ENCODE assay signal across 7 mouse cellular contexts in genomic region chr15:79270317-79271123, GRCm38 (mm10). TPM values are rescaled to one million over a fixed set of nuclear protein-coding genes. Genes with fewer than 3 reads are reported as not detected.
DNase-seq lines count a peak whose midpoint lies in the region; ATAC-seq and TF ChIP-seq lines count a peak whose summit lies in the region.

No protein-coding gene starts in this region.

- H3K36me3 ChIP-seq in E14TG2a.4 (ENCODE audit: insufficient read depth, low read length), result no peaks in the 10 kb centered on the region
- H3K36me3 ChIP-seq in forebrain, embryonic 11.5 days (ENCODE audit: control insufficient read depth, insufficient read depth, low read length), result no peaks in the 10 kb centered on the region
- no peaks in the 10 kb centered on the region for H3K36me3 ChIP-seq in macrophage (ENCODE audit: inconsistent target)

- TF ChIP-seq CTCF in E14TG2a.4 (conservative IDR thresholded peaks at IDR 0.05; ENCODE audit: low read length), result no peak

- H3K9me3 ChIP-seq in E14TG2a.4 (ENCODE audit: low read length), result no peaks in the 10 kb centered on the region
- no peaks in the 10 kb centered on the region for H3K9me3 ChIP-seq in forebrain, embryonic 11.5 days (ENCODE audit: control insufficient read depth, low read length)

- peaks cover 58% of the 10 kb centered on the region for H3K27me3 ChIP-seq in E14TG2a.4 (ENCODE audit: insufficient read depth, low read length)
- no peaks in the 10 kb centered on the region; the same call in 1 of the 2 replicates for H3K27me3 ChIP-seq in forebrain, embryonic 11.5 days (ENCODE audit: control insufficient read depth, insufficient read depth, low read length)

- peak overlapping the region; percentile 61 for H3K9ac ChIP-seq in forebrain, embryonic 11.5 days (ENCODE audit: low read length)

- H3K27ac ChIP-seq in forebrain, embryonic 11.5 days (ENCODE audit: low read depth, low read length), result no peak overlapping the region
- H3K27ac ChIP-seq in macrophage, result no peak overlapping the region

- intact Hi-C loops in heart, postnatal 10 days (cut with DNase I), result loop anchor here (5.0 kb wide), 1 partner anchor 77 kb away; the partner anchor contains the start of gene Maff

- no peaks in the 10 kb centered on the region for H3K79me2 ChIP-seq in macrophage (ENCODE audit: inconsistent target)

- peak overlapping the region; percentile 92 for H3K4me2 ChIP-seq in forebrain, embryonic 11.5 days (ENCODE audit: low read depth, low read length, severe bottlenecking)

- WGBS in forebrain, embryonic 11.5 days, result under 1% methylated on average over 33 of the region's 33 CpGs
- WGBS in macrophage (ENCODE audit: missing documents), result 3% methylated on average over 33 of the region's 33 CpGs

- H3K4me1 ChIP-seq in E14TG2a.4 (replicated peaks; ENCODE audit: low read depth, low read length), result peaks cover 27% of the 10 kb centered on the region
- H3K4me1 ChIP-seq in forebrain, embryonic 11.5 days (replicated peaks; ENCODE audit: control insufficient read depth, insufficient read depth, low read length), result 0 out of 2 replicates have a peak, but pooled peaks cover 4% of the 10 kb centered on the region

- H3K4me3 ChIP-seq in E14TG2a.4 (replicated peaks; ENCODE audit: low read length), result peak overlapping the region; percentile 68
- peak overlapping the region; percentile 33 for H3K4me3 ChIP-seq in forebrain, embryonic 11.5 days (ENCODE audit: low read depth, low read length)
- H3K4me3 ChIP-seq in macrophage (ENCODE audit: inconsistent target), result peak overlapping the region; percentile 9; the same call in 1 of the 2 replicates

- DNase-seq in forebrain, embryonic 11.5 days (ENCODE audit: low spot score), result peak; percentile 85
- DNase-seq in heart, postnatal 10 days, result peak; percentile 77 to 83
- DNase-seq in kidney, postnatal 4 days, result peak; percentile 83 to 87
- DNase-seq in right cerebral cortex, postnatal 4 days, result peak; percentile 59

- ATAC-seq in activated CD4-positive, CD25-positive, alpha-beta regulatory T cell, adult 4 months, result peak; percentile 92
- ATAC-seq in forebrain, embryonic 11.5 days (replicated peaks; ENCODE audit: low FRiP score), result peak; percentile 80

RNA-seq across cellular contexts. Expression of gene Baiap2l2, which starts 14.8 kb away (rescaled TPM):
- under 1 TPM in 1 of 2 experiments, not detected in 1; 0.66 TPM for polyA plus RNA-seq in activated CD4-positive, CD25-positive, alpha-beta regulatory T cell, adult 4 months (2017; shearing (Covaris generic))
- polyA plus RNA-seq in forebrain, embryonic 11.5 days (2014; fragmentation: Nextera tagmentation; extraction: Ambion mirVana), result 1.3 and 4.2 TPM in 2 replicates
- under 1 TPM in 1 of 2 experiments, not detected in 1; 0.62 TPM for total RNA-seq in heart, postnatal 10 days (2021)
- total RNA-seq in macrophage (2018; cell fraction: chromatin; rRNA removed), result not detected
- under 1 TPM in 1 of 26 experiments, not detected in 25; 0.14 TPM for total RNA-seq in macrophage (2018; cell fraction: cytosol; rRNA removed)
- not detected for total RNA-seq in macrophage (2018; cell fraction: nucleus; rRNA removed)
- not detected in 3 replicates for polyA plus RNA-seq in macrophage (2018)

RNA-seq across cellular contexts. Expression of gene Slc16a8, which starts 16.0 kb away (rescaled TPM):
- polyA plus RNA-seq in activated CD4-positive, CD25-positive, alpha-beta regulatory T cell, adult 4 months (2017; shearing (Covaris generic)), result not detected
- 0.16 TPM in 1 of 2 replicates, not detected in the other for polyA plus RNA-seq in forebrain, embryonic 11.5 days (2014; fragmentation: Nextera tagmentation; extraction: Ambion mirVana)
- total RNA-seq in heart, postnatal 10 days (2021), result under 1 TPM; 0.15 to 0.24 TPM
- total RNA-seq in macrophage (2018; cell fraction: chromatin; rRNA removed), result not detected
- total RNA-seq in macrophage (2018; cell fraction: cytosol; rRNA removed), result not detected
- total RNA-seq in macrophage (2018; cell fraction: nucleus; rRNA removed), result not detected
- not detected in 3 replicates for polyA plus RNA-seq in macrophage (2018)

RNA-seq across cellular contexts. Expression of gene Gm49486, which starts 41.3 kb away (rescaled TPM):
- polyA plus RNA-seq in activated CD4-positive, CD25-positive, alpha-beta regulatory T cell, adult 4 months (2017; shearing (Covaris generic)), result under 1 TPM; 0.16 to 0.34 TPM
- polyA plus RNA-seq in forebrain, embryonic 11.5 days (2014; fragmentation: Nextera tagmentation; extraction: Ambion mirVana), result 0.31 and 0.41 TPM in 2 replicates
- total RNA-seq in heart, postnatal 10 days (2021), result 1 to 10 TPM; 1.0 to 1.1 TPM
- total RNA-seq in macrophage (2018; cell fraction: chromatin; rRNA removed), result 1 to 10 TPM in 4 of 26 experiments, under 1 TPM in 6, not detected in 16; 0.36 to 1.3 (median 0.92) TPM
- total RNA-seq in macrophage (2018; cell fraction: cytosol; rRNA removed), result under 1 TPM in 2 of 26 experiments, not detected in 24; 0.05 to 0.11 TPM
- 1 to 10 TPM in 1 of 26 experiments, under 1 TPM in 10, not detected in 15; 0.24 to 1.0 (median 0.31) TPM for total RNA-seq in macrophage (2018; cell fraction: nucleus; rRNA removed)
- not detected in 3 replicates for polyA plus RNA-seq in macrophage (2018)

RNA-seq across cellular contexts. Expression of gene Pick1, which starts 41.5 kb away (rescaled TPM):
- 1 to 10 TPM; 7.2 to 9.7 TPM for polyA plus RNA-seq in activated CD4-positive, CD25-positive, alpha-beta regulatory T cell, adult 4 months (2017; shearing (Covaris generic))
- 29.0 and 32.4 TPM in 2 replicates for polyA plus RNA-seq in forebrain, embryonic 11.5 days (2014; fragmentation: Nextera tagmentation; extraction: Ambion mirVana)
- 10 to 100 TPM; 25.1 to 25.8 TPM for total RNA-seq in heart, postnatal 10 days (2021)
- 10 to 100 TPM in 25 of 26 experiments, 1 to 10 TPM in 1; 9.9 to 64.7 (median 35.4) TPM for total RNA-seq in macrophage (2018; cell fraction: chromatin; rRNA removed)
- total RNA-seq in macrophage (2018; cell fraction: cytosol; rRNA removed), result 1 to 10 TPM; 2.3 to 6.9 (median 4.6) TPM
- 10 to 100 TPM in 21 of 26 experiments, 1 to 10 TPM in 5; 8.0 to 34.7 (median 22.6) TPM for total RNA-seq in macrophage (2018; cell fraction: nucleus; rRNA removed)
- polyA plus RNA-seq in macrophage (2018), result 4.9 to 9.4 TPM (median 7.0 TPM) in 3 replicates

RNA-seq across cellular contexts. Expression of gene Pla2g6, which starts 57.7 kb away (rescaled TPM):
- polyA plus RNA-seq in activated CD4-positive, CD25-positive, alpha-beta regulatory T cell, adult 4 months (2017; shearing (Covaris generic)), result 10 to 100 TPM; 10.3 to 12.3 TPM
- polyA plus RNA-seq in forebrain, embryonic 11.5 days (2014; fragmentation: Nextera tagmentation; extraction: Ambion mirVana), result 20.8 and 22.3 TPM in 2 replicates
- total RNA-seq in heart, postnatal 10 days (2021), result 10 to 100 TPM in 1 of 2 experiments, 1 to 10 TPM in 1; 9.1 to 11.1 TPM
- total RNA-seq in macrophage (2018; cell fraction: chromatin; rRNA removed), result 10 to 100 TPM in 25 of 26 experiments, 1 to 10 TPM in 1; 5.2 to 39.9 (median 23.9) TPM
- 1 to 10 TPM; 2.4 to 5.7 (median 5.1) TPM for total RNA-seq in macrophage (2018; cell fraction: cytosol; rRNA removed)
- 10 to 100 TPM in 19 of 26 experiments, 1 to 10 TPM in 7; 6.0 to 24.3 (median 13.6) TPM for total RNA-seq in macrophage (2018; cell fraction: nucleus; rRNA removed)
- 4.5 to 6.8 TPM (median 5.8 TPM) in 3 replicates for polyA plus RNA-seq in macrophage (2018)

Comparison
In these comparisons a context has a peak if more than half of its experiments do, and no peak if none do; other contexts are left out.
1. H3K4me3 ChIP-seq: peak in every context shown above with its lines; median percentile 68 in E14TG2a.4; 33 in forebrain, embryonic 11.5 days; 9 in macrophage.